Mouse (Mus musculus) naive thymus-derived CD4-positive, alpha-beta T cell, adult 2 months (primary cell): Measurements from ENCODE around the gene Sptssb.

Source experiments
- DNase-seq: peaks from one replicate; pipeline ENCODE4 v3.0.0-alpha.2; 2011; ENCODE audit warnings: low read depth

Gene Sptssb

GRCm38 (mm10) chr3:69829532-69829931, 30.2 kb downstream of the Sptssb start:
- DNase-seq: no peak

GRCm38 (mm10) chr3:69824536-69824935, 35.2 kb downstream of the Sptssb start:
- DNase-seq: no peak

GRCm38 (mm10) chr3:69820614-69821013, 39.1 kb downstream of the Sptssb start:
- DNase-seq: no peak

- DNase-seq: no peak
These were observed 39.9 kb downstream of the Sptssb start for GRCm38 (mm10) chr3:69819851-69820200.

- DNase-seq: no peak
These were observed 40.4 kb downstream of the Sptssb start for GRCm38 (mm10) chr3:69819146-69819850.

- DNase-seq: no peak
These were observed 41.3 kb downstream of the Sptssb start for GRCm38 (mm10) chr3:69818466-69818865.

GRCm38 (mm10) chr3:69816547-69816946, 43.2 kb downstream of the Sptssb start:
- DNase-seq: no peak

GRCm38 (mm10) chr3:69813005-69813695, 46.6 kb downstream of the Sptssb start:
- no peak for DNase-seq

GRCm38 (mm10) chr3:69812442-69812841, 47.3 kb downstream of the Sptssb start:
- no peak for DNase-seq

GRCm38 (mm10) chr3:69808479-69808878, 51.3 kb downstream of the Sptssb start:
- no peak for DNase-seq

GRCm38 (mm10) chr3:69803137-69803536, 56.6 kb downstream of the Sptssb start:
- DNase-seq: no peak

GRCm38 (mm10) chr3:69800829-69801384, 58.8 kb downstream of the Sptssb start:
- no peak for DNase-seq

- no peak for DNase-seq
These were observed 60.6 kb downstream of the Sptssb start for GRCm38 (mm10) chr3:69799096-69799495.

GRCm38 (mm10) chr3:69797969-69798368, 61.8 kb downstream of the Sptssb start:
- DNase-seq: no peak

GRCm38 (mm10) chr3:69797533-69797932, 62.2 kb downstream of the Sptssb start:
- no peak for DNase-seq

GRCm38 (mm10) chr3:69792823-69793417, 66.8 kb downstream of the Sptssb start:
- no peak for DNase-seq

- no peak for DNase-seq
These were observed 80.4 kb downstream of the Sptssb start for GRCm38 (mm10) chr3:69779246-69779796.

- DNase-seq: no peak
These were observed 86.4 kb downstream of the Sptssb start for GRCm38 (mm10) chr3:69773356-69773755.
